In genomic region chr6:72356001-72356532, GRCm38 (mm10) we compare ENCODE assay signal across 8 mouse cellular contexts. TPM values are rescaled to one million over a fixed set of nuclear protein-coding genes. Genes with fewer than 3 reads are reported as not detected.
A peak's percentile ranks its signal among the peaks of the same experiment; 100 is the strongest.
DNase-seq lines count a peak whose midpoint lies in the region; ATAC-seq lines count a peak whose summit lies in the region.

No protein-coding gene starts in this region.

- H3K36me3 ChIP-seq in erythroblast, embryonic 14.5 days (ENCODE audit: control insufficient read depth) = peaks cover 67% of the 10 kb centered on the region
- peaks cover 37% of the 10 kb centered on the region for H3K36me3 ChIP-seq in forebrain, embryonic 13.5 days (ENCODE audit: poor library complexity, severe bottlenecking)
- H3K36me3 ChIP-seq in limb, embryonic 15.5 days = peaks cover 30% of the 10 kb centered on the region

- WGBS in forebrain, embryonic 13.5 days = 38% methylated on average over 8 of the region's 8 CpGs
- WGBS in limb, embryonic 15.5 days = 33% methylated on average over 8 of the region's 8 CpGs

- H3K27ac ChIP-seq in forebrain, embryonic 13.5 days = no peak overlapping the region
- no peak overlapping the region for H3K27ac ChIP-seq in limb, embryonic 15.5 days

- ATAC-seq in erythroblast, adult 5-6 weeks (replicated peaks; ENCODE audit: low FRiP score, poor library complexity, severe bottlenecking) = no peak
- ATAC-seq in forebrain, embryonic 13.5 days = no peak
- no peak for ATAC-seq in limb, embryonic 15.5 days (ENCODE audit: insufficient number of reproducible peaks, low FRiP score, low TSS enrichment, low read depth)

- peak overlapping the region; percentile 76 for H3K9ac ChIP-seq in forebrain, embryonic 13.5 days
- peak overlapping the region; percentile 56 for H3K9ac ChIP-seq in limb, embryonic 15.5 days

- H3K4me3 ChIP-seq in erythroblast, embryonic 14.5 days (replicated peaks) = peak overlapping the region; percentile 58
- peak overlapping the region; percentile 56 for H3K4me3 ChIP-seq in forebrain, embryonic 13.5 days
- peak overlapping the region; percentile 65 for H3K4me3 ChIP-seq in limb, embryonic 15.5 days

- peaks cover 47% of the 10 kb centered on the region for H3K27me3 ChIP-seq in erythroblast, embryonic 14.5 days (ENCODE audit: control insufficient read depth)
- H3K27me3 ChIP-seq in forebrain, embryonic 13.5 days = no peaks in the 10 kb centered on the region
- H3K27me3 ChIP-seq in limb, embryonic 15.5 days = no peaks in the 10 kb centered on the region

- H3K4me1 ChIP-seq in erythroblast, embryonic 14.5 days (ENCODE audit: control insufficient read depth) = peaks cover 75% of the 10 kb centered on the region
- peaks cover 28% of the 10 kb centered on the region for H3K4me1 ChIP-seq in forebrain, embryonic 13.5 days
- H3K4me1 ChIP-seq in limb, embryonic 15.5 days = peaks cover 60% of the 10 kb centered on the region

- peak; percentile 15 for DNase-seq in 3T3-L1 (ENCODE audit: low read depth, low spot score)
- no peak for DNase-seq in urinary bladder, postnatal 36 days (ENCODE audit: low spot score in 2 of 2)
- DNase-seq in frontal cortex, postnatal 10 days (ENCODE audit: low spot score in 2 of 2) = no peak
- DNase-seq in urinary bladder, adult 18-20 months (ENCODE audit: low spot score in 2 of 2) = no peak

- H3K4me2 ChIP-seq in forebrain, embryonic 13.5 days = peak overlapping the region; percentile 98
- peak overlapping the region; percentile 94 for H3K4me2 ChIP-seq in limb, embryonic 15.5 days

- H3K9me3 ChIP-seq in erythroblast, embryonic 14.5 days (ENCODE audit: control insufficient read depth, low read length) = peaks cover 12% of the 10 kb centered on the region; the same call in 1 of the 2 replicates
- no peaks in the 10 kb centered on the region for H3K9me3 ChIP-seq in forebrain, embryonic 13.5 days (replicated peaks)
- no peaks in the 10 kb centered on the region for H3K9me3 ChIP-seq in limb, embryonic 15.5 days

RNA-seq across cellular contexts. Expression of gene Tmem150a, which starts 0.8 kb away (rescaled TPM):
- polyA plus RNA-seq in erythroblast, embryonic 14.5 days (2012) = 0.32 and 0.44 TPM in 2 replicates
- total RNA-seq in erythroblast, adult 5-6 weeks (2015; ENCODE audit: low replicate concordance) = 1.5 TPM in 1 of 2 replicates, not detected in the other
- 1.4 TPM in 1 of 2 replicates, not detected in the other for total RNA-seq in erythroblast, adult 5-6 weeks (2017; ENCODE audit: low replicate concordance)
- polyA plus RNA-seq in forebrain, embryonic 13.5 days (2015; fragmentation: Nextera tagmentation; extraction: Ambion mirVana) = 6.9 and 7.3 TPM in 2 replicates
- polyA plus RNA-seq in limb, embryonic 15.5 days (2015; fragmentation: Nextera tagmentation; extraction: Ambion mirVana) = 12.6 and 13.8 TPM in 2 replicates

RNA-seq across cellular contexts. Expression of gene 0610030E20Rik, which starts 8.9 kb away (rescaled TPM):
- 0.74 and 1.3 TPM in 2 replicates for polyA plus RNA-seq in erythroblast, embryonic 14.5 days (2012)
- 9.2 and 11.5 TPM in 2 replicates for total RNA-seq in erythroblast, adult 5-6 weeks (2015; ENCODE audit: low replicate concordance)
- total RNA-seq in erythroblast, adult 5-6 weeks (2017; ENCODE audit: low replicate concordance) = 8.8 and 15.0 TPM in 2 replicates
- 27.2 and 28.2 TPM in 2 replicates for polyA plus RNA-seq in forebrain, embryonic 13.5 days (2015; fragmentation: Nextera tagmentation; extraction: Ambion mirVana)
- polyA plus RNA-seq in limb, embryonic 15.5 days (2015; fragmentation: Nextera tagmentation; extraction: Ambion mirVana) = 28.7 and 30.3 TPM in 2 replicates

RNA-seq across cellular contexts. Expression of gene Rnf181, which starts 10.7 kb away (rescaled TPM):
- 14.4 and 15.6 TPM in 2 replicates for polyA plus RNA-seq in erythroblast, embryonic 14.5 days (2012)
- total RNA-seq in erythroblast, adult 5-6 weeks (2015; ENCODE audit: low replicate concordance) = 37.1 and 51.6 TPM in 2 replicates
- 44.0 and 47.3 TPM in 2 replicates for total RNA-seq in erythroblast, adult 5-6 weeks (2017; ENCODE audit: low replicate concordance)
- 122 and 125 TPM in 2 replicates for polyA plus RNA-seq in forebrain, embryonic 13.5 days (2015; fragmentation: Nextera tagmentation; extraction: Ambion mirVana)
- 97.2 and 99.0 TPM in 2 replicates for polyA plus RNA-seq in limb, embryonic 15.5 days (2015; fragmentation: Nextera tagmentation; extraction: Ambion mirVana)

RNA-seq across cellular contexts. Expression of gene Usp39, which starts 11.1 kb away (rescaled TPM):
- polyA plus RNA-seq in erythroblast, embryonic 14.5 days (2012) = 2.5 and 3.5 TPM in 2 replicates
- 25.4 and 28.0 TPM in 2 replicates for total RNA-seq in erythroblast, adult 5-6 weeks (2015; ENCODE audit: low replicate concordance)
- 27.8 and 34.2 TPM in 2 replicates for total RNA-seq in erythroblast, adult 5-6 weeks (2017; ENCODE audit: low replicate concordance)
- polyA plus RNA-seq in forebrain, embryonic 13.5 days (2015; fragmentation: Nextera tagmentation; extraction: Ambion mirVana) = 61.9 and 64.8 TPM in 2 replicates
- 34.0 and 38.2 TPM in 2 replicates for polyA plus RNA-seq in limb, embryonic 15.5 days (2015; fragmentation: Nextera tagmentation; extraction: Ambion mirVana)

RNA-seq across cellular contexts. Expression of gene Vamp5, which starts 24.2 kb away (rescaled TPM):
- polyA plus RNA-seq in erythroblast, embryonic 14.5 days (2012) = 6.0 and 6.1 TPM in 2 replicates
- total RNA-seq in erythroblast, adult 5-6 weeks (2015; ENCODE audit: low replicate concordance) = 55.7 and 57.1 TPM in 2 replicates
- 9.5 and 21.2 TPM in 2 replicates for total RNA-seq in erythroblast, adult 5-6 weeks (2017; ENCODE audit: low replicate concordance)
- polyA plus RNA-seq in forebrain, embryonic 13.5 days (2015; fragmentation: Nextera tagmentation; extraction: Ambion mirVana) = 7.0 and 10.1 TPM in 2 replicates
- 20.5 and 22.2 TPM in 2 replicates for polyA plus RNA-seq in limb, embryonic 15.5 days (2015; fragmentation: Nextera tagmentation; extraction: Ambion mirVana)

Comparison
In these comparisons a context has a peak if more than half of its experiments do, and no peak if none do; other contexts are left out.
1. RNA of gene 0610030E20Rik, which starts 8.9 kb away (polyA plus RNA-seq): 28.7 to 30.3 TPM in limb, embryonic 15.5 days and 27.2 to 28.2 TPM in forebrain, embryonic 13.5 days; 0.74 to 1.3 TPM in erythroblast, embryonic 14.5 days; every median in the first group is over 10 times any median in the second.
2. Peak in every context shown above with its lines, with median percentiles within 50 percentile points of each other: H3K4me3 ChIP-seq.